Mouse (Mus musculus) heart, adult 2 months (tissue): ENCODE results near the gene Lrrc8a. TPM values are rescaled to one million over a fixed set of nuclear protein-coding genes. Genes with fewer than 3 reads are reported as not detected.

ENCODE experiments used
- DNase-seq, 2 experiments: peaks; one replicate each; pipeline ENCODE4 v3.0.0; 2021
- H3K27ac ChIP-seq: fragments of 200-600 bp; 2 replicates; pipeline ENCODE4 v1.8.1; 2022
- H3K27me3 ChIP-seq: fragments of 200-500 bp; 2 replicates; pipeline ENCODE4 v1.6.1; 2012; ENCODE audit warnings: mild to moderate bottlenecking, low read length, inconsistent platforms, mixed read lengths; ENCODE audit not compliant: control insufficient read depth, insufficient read depth
- H3K36me3 ChIP-seq: fragments of 200-500 bp; 2 replicates; pipeline ENCODE4 v1.6.1; 2012; ENCODE audit warnings: low read length, inconsistent platforms; ENCODE audit not compliant: control insufficient read depth, insufficient read depth
- H3K4me1 ChIP-seq: fragments of 200-500 bp; 2 replicates; pipeline ENCODE4 v1.6.1; 2011; ENCODE audit warnings: low read length; ENCODE audit not compliant: control insufficient read depth, insufficient read depth
- H3K4me3 ChIP-seq: fragments of 200-600 bp; 2 replicates; pipeline ENCODE4 v1.8.1; 2022
- H3K79me2 ChIP-seq: fragments of 200-500 bp; replicated peaks from 2 replicates; pipeline ENCODE4 v1.6.1; 2012; ENCODE audit warnings: mild to moderate bottlenecking, inconsistent platforms, low read length, moderate library complexity, mixed read lengths; ENCODE audit not compliant: control insufficient read depth, insufficient read depth
- H3K9ac ChIP-seq: fragments of 200-500 bp; 2 replicates; pipeline ENCODE4 v1.6.1; 2012; ENCODE audit warnings: low read depth, mild to moderate bottlenecking, control low read depth, inconsistent platforms, low read length, mixed read lengths
- CTCF ChIP-seq: fragments of 200-600 bp; IDR thresholded peaks from 2 replicates; pipeline ENCODE4 v1.8.1; 2022; ENCODE audit warnings: antibody characterized with exemption, mild to moderate bottlenecking, moderate library complexity
- EP300 ChIP-seq: fragments of 200-500 bp; IDR thresholded peaks from 2 replicates; pipeline ENCODE4 v1.6.1; 2011; ENCODE audit warnings: low read depth, low read length, control low read depth; ENCODE audit not compliant: insufficient read depth
- POLR2A ChIP-seq: fragments of 200-500 bp; IDR thresholded peaks from 2 replicates; pipeline ENCODE4 v1.6.1; 2011; ENCODE audit warnings: mild to moderate bottlenecking, low read depth, low read length, control low read depth; ENCODE audit not compliant: insufficient read depth
- WGBS: fragments of 180-500 bp; shearing (Covaris S2); methylation state at CpG from one replicate; pipeline ENCODE4 v1.1.7; 2018; 5-methylcytosine and 5-hydroxymethylcytosine counted together
- intact Hi-C: fragments of 180-260 bp; cut with DNase I; formaldehyde crosslinking; loops from one replicate; pipeline ENCODE4 v1.15.1; 2025
- polyA plus RNA-seq: library from polyadenylated mRNA; depleted of rRNA; stranded (reverse); fragments of >200 nt; gene quantifications from 2 replicates; pipeline ENCODE4 v1.2.3, GENCODE M21; 2012
- total RNA-seq, 2 experiments: library from RNA; stranded (reverse); gene quantifications; 2 replicates each; pipeline ENCODE4 v1.2.3; 2021

Lrrc8a gene
- total and polyA plus RNA-seq, 3 experiments = 49.1 to 83.3 (median 68.2) TPM

DNA sequence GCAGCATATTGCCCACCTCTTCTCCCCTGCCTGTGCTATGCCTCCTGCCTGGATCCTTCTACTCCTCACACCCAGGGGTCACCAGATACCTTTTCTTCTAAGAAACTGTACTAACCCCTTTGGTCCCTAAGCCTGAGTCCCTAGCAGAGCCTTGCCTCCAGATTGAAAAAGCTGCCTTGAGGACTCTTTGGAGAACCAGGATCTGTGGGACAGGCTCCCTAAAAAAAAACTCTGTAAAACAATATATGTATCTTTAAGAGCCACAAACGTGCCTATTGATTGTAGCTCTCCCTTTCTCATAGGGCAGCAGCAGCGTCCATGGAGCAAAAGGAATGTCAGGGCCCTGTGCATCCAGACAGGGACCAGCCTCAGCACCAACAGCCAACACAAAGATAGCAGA is 2.8 kb downstream of the Lrrc8a start, which contains the start of gene Gm28035:
TSS of gene Gm28035 (plus strand) at position 301 of the 400 bp plus-strand sequence.
- peak within 1 kb of the TSS; percentile 81 for H3K4me3 ChIP-seq
- H3K9ac ChIP-seq = peak within 1 kb of the TSS; percentile 85
- no peaks in the 10 kb centered on the region for H3K27me3 ChIP-seq
- H3K79me2 ChIP-seq = peaks cover 5% of the 10 kb centered on the region
- TF ChIP-seq EP300 (no peak), CTCF (0 out of 2 replicates have a peak, but pooled peaks have one; percentile 3)
- intact Hi-C loops = loop anchor here (1.0 kb wide), 1 partner anchor 25 kb away; no protein-coding TSS in a partner anchor
- H3K4me1 ChIP-seq = peaks cover 43% of the 10 kb centered on the region
- DNase-seq = no peak
- H3K27ac ChIP-seq = peak within 1 kb of the TSS; percentile 98
- H3K36me3 ChIP-seq = peaks cover 36% of the 10 kb centered on the region
- WGBS = 11% methylated on average over 2 of the region's 2 CpGs

DNA sequence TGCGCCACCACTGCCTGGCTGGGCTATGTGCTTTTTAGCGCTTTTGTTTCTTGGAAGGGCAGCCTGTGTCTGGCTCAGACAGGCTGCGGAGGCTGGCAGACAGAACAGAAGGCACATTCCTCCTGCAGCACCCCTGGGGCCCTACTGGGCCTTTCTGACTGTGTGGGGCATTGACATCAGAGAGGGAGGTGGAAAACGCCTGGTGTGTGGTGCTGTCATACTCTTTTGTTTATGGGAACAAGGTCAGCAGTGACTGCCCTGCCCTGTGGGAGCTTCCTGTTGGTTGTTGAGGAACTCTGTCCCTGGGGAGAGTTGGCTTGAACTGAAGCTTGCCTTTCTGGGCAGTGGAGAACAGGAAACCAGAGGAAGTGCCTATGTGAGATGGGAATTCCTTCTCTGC is 5.0 kb downstream of the Lrrc8a start:
- Histone ChIP-seq H3K27ac (peak overlapping the region; percentile 98), H3K9ac (0 out of 2 replicates have a peak overlapping the region, but pooled peaks have one; percentile 5), H3K79me2 (peaks cover 7% of the 10 kb centered on the region), H3K27me3 (no peaks in the 10 kb centered on the region), H3K36me3 (peaks cover 41% of the 10 kb centered on the region), H3K4me3 (peak overlapping the region; percentile 3; the same call in 1 of the 2 replicates), H3K4me1 (peaks cover 56% of the 10 kb centered on the region)
- intact Hi-C loops = loop anchor here (1.0 kb wide), 1 partner anchor 16 kb away; no protein-coding TSS in a partner anchor
- 8% methylated on average over 4 of the region's 4 CpGs for WGBS
- DNase-seq = peak; percentile 79 to 89
- peak; percentile 100 for TF ChIP-seq EP300
- peak; percentile 72; the same call in 1 of the 2 replicates for TF ChIP-seq POLR2A
- TF ChIP-seq CTCF = no peak

DNA sequence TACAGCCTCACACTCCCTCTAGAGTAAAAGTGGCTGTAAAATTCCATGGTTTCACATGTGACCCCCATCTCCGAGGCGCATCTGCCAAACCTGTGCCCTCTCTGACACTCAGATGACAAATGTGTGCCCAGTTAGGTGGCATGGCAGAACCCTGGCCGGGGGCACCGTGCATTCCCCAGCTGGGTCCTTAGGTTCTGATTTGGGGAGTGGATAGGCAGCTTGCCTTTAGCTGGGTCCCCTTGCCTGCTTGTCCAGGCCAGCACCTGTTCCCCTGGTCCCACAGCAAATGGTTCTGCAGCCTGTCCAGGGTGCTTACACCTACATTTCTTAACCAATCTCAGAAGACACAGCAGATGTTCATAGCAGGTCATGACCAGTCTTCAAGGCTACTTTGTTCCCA is 5.9 kb downstream of the Lrrc8a start:
- Histone ChIP-seq H3K27ac (peak overlapping the region; percentile 98), H3K9ac (no peak overlapping the region), H3K36me3 (peaks cover 46% of the 10 kb centered on the region), H3K79me2 (peaks cover 9% of the 10 kb centered on the region), H3K4me1 (peaks cover 62% of the 10 kb centered on the region), H3K27me3 (no peaks in the 10 kb centered on the region), H3K4me3 (peak overlapping the region; percentile 2; the same call in 1 of the 2 replicates)
- TF ChIP-seq CTCF (no peak), POLR2A (no peak), EP300 (no peak)
- DNase-seq = peak in 1 of 2 experiments; percentile 43
- WGBS = 52% methylated on average over 4 of the region's 4 CpGs
- intact Hi-C loops = no loop called here

DNA sequence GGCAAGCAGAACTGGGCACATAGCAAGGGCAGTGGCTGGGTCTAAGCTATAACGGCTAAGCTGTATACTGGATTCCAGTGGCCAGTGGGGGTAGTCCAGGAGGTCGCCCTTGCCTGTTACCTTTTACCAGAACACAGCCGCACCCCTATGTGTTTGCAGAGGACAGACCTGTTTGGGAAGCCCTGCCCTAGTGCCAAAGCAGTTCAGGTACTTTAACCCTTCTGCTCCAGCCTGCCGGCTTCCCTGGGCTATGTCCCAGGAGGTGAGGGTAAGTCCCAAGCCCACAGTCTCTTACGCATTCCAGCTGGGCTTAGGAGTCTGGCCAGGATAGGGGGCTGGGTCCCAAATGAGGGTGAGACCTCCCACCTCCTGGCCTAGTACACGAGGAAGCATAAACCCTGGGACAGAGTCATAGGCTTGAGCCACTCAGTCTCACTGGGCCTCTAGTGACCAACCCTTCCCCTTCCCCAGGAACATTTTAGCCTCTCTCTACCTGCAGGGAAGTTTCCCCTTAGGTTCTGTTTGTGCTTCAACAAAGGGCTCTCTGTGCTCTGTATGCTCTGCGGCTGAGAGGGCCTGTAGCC is 7.2 kb downstream of the Lrrc8a start:
- peaks cover 53% of the 10 kb centered on the region for H3K36me3 ChIP-seq
- H3K27ac ChIP-seq = peak overlapping the region; percentile 98
- TF ChIP-seq POLR2A (no peak), EP300 (no peak), CTCF (no peak)
- no peak overlapping the region for H3K9ac ChIP-seq
- peaks cover 10% of the 10 kb centered on the region for H3K79me2 ChIP-seq
- 49% methylated on average over 7 of the region's 7 CpGs for WGBS
- peaks cover 55% of the 10 kb centered on the region for H3K4me1 ChIP-seq
- peak in 1 of 2 experiments; percentile 38 for DNase-seq
- H3K4me3 ChIP-seq = no peak overlapping the region
- no peaks in the 10 kb centered on the region for H3K27me3 ChIP-seq
- intact Hi-C loops = no loop called here

DNA sequence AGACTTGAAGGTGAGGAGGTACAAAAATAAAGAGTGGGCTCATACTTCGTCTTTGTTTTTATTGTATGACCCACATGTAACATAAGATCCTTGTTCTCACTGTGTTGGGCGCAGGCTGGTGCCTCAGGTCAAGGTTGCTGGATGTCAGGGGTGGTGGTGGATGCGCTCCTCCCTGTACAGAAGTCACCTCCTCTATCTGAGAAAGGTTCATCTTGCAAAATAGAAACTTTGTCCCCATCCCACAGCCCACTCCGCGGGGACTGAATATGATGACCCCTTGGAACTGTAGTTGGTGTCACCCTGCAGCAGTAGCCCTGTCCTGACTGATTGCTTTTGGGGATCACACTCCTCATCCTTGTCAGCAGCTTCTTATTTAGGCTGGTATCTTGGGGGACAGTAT is 9.5 kb downstream of the Lrrc8a start:
- WGBS = 89% methylated on average over 5 of the region's 5 CpGs
- no peak overlapping the region for H3K27ac ChIP-seq
- intact Hi-C loops = no loop called here
- peaks cover 51% of the 10 kb centered on the region for H3K36me3 ChIP-seq
- peak in 1 of 2 experiments; percentile 18 for DNase-seq
- H3K4me3 ChIP-seq = no peak overlapping the region
- H3K27me3 ChIP-seq = no peaks in the 10 kb centered on the region
- no peak overlapping the region for H3K9ac ChIP-seq
- peaks cover 16% of the 10 kb centered on the region for H3K79me2 ChIP-seq
- TF ChIP-seq CTCF (no peak), POLR2A (no peak), EP300 (no peak)
- H3K4me1 ChIP-seq = peaks cover 55% of the 10 kb centered on the region

DNA sequence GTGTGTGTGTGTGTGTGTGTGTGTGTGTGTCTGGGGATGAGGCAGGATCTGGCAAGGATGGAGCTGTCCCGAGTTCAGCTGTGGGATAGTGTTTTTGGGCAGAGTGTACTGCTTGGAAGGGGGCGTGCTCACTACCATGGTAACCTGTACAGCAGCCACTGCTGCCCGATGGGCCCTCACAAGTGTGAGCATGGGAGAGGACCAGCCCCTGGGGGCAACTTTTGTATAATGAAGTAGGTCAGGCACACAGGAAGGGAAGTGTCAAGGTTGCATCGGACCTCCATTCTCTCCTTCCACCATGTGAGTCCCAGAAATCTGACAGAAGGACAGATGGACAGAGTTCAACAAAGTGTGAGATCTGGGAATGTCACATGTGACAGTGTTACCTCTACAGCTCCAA is 10.2 kb downstream of the Lrrc8a start:
- TF ChIP-seq POLR2A = no peak
- TF ChIP-seq CTCF = no peak
- TF ChIP-seq EP300 = no peak
- Histone ChIP-seq H3K4me3 (no peak overlapping the region), H3K27ac (peak overlapping the region; percentile 42; the same call in 1 of the 2 replicates), H3K4me1 (peaks cover 60% of the 10 kb centered on the region), H3K36me3 (peaks cover 50% of the 10 kb centered on the region), H3K79me2 (peaks cover 16% of the 10 kb centered on the region), H3K27me3 (no peaks in the 10 kb centered on the region), H3K9ac (no peak overlapping the region)
- peak; percentile 25 to 39 for DNase-seq
- 21% methylated on average over 4 of the region's 4 CpGs for WGBS
- intact Hi-C loops = no loop called here
